7 mouse cellular contexts compared by ENCODE assay signal in the genomic region with DNA sequence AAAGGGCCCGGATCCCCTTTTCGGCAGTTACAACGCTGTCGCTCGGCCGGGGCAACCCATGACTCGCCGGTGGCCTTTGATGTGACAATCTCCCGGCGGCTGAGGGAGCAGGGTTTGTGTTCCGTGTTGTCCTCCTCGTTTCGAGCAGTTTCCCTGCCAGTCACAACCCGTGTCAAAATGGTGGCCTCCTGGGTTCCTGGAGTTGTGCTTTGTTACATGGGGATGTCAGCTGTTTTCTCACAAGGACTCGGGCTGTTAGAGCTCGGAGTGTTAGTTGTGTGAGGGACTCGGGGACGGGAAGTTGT. TPM values are rescaled to one million over a fixed set of nuclear protein-coding genes. Genes with fewer than 3 reads are reported as not detected.
DNase-seq lines count a peak whose midpoint lies in the region; ATAC-seq lines count a peak whose summit lies in the region.

No protein-coding gene starts in this region.

- DNase-seq in lung, postnatal 14 days = no peak
- DNase-seq in yolk sac, embryonic 10.5 days (ENCODE audit: low spot score) = no peak
- DNase-seq in urinary bladder, adult 18-20 months (ENCODE audit: low spot score in 2 of 2) = no peak

- 1% methylated on average over 18 of the region's 18 CpGs for WGBS in lung, embryonic 15.5 days
- WGBS in embryonic facial prominence, embryonic 15.5 days = 2% methylated on average over 18 of the region's 18 CpGs
- WGBS in limb, embryonic 13.5 days = 1% methylated on average over 18 of the region's 18 CpGs
- 1% methylated on average over 18 of the region's 18 CpGs for WGBS in stomach, embryonic 14.5 days

- no peak for ATAC-seq in lung, embryonic 15.5 days (ENCODE audit: borderline replicate concordance, extremely low read depth, low FRiP score, low TSS enrichment)
- no peak for ATAC-seq in embryonic facial prominence, embryonic 15.5 days (ENCODE audit: insufficient number of reproducible peaks, low FRiP score, low TSS enrichment, low read depth)
- ATAC-seq in limb, embryonic 13.5 days (ENCODE audit: low FRiP score, low read depth) = no peak
- no peak for ATAC-seq in stomach, embryonic 14.5 days (ENCODE audit: insufficient number of reproducible peaks, insufficient read depth, low FRiP score, low read depth)

- peaks cover 26% of the 10 kb centered on the region for H3K4me1 ChIP-seq in lung, embryonic 15.5 days
- peaks cover 25% of the 10 kb centered on the region for H3K4me1 ChIP-seq in embryonic facial prominence, embryonic 15.5 days
- peaks cover 37% of the 10 kb centered on the region for H3K4me1 ChIP-seq in limb, embryonic 13.5 days
- H3K4me1 ChIP-seq in stomach, embryonic 14.5 days (ENCODE audit: control insufficient read depth, insufficient read depth, low read length) = peaks cover 23% of the 10 kb centered on the region; the same call in 1 of the 2 replicates

- peaks cover 47% of the 10 kb centered on the region for H3K36me3 ChIP-seq in lung, embryonic 15.5 days
- peaks cover 47% of the 10 kb centered on the region for H3K36me3 ChIP-seq in embryonic facial prominence, embryonic 15.5 days
- H3K36me3 ChIP-seq in limb, embryonic 13.5 days = peaks cover 48% of the 10 kb centered on the region
- peaks cover 49% of the 10 kb centered on the region for H3K36me3 ChIP-seq in stomach, embryonic 14.5 days (ENCODE audit: control insufficient read depth, insufficient read depth, low read length)

- peak overlapping the region; percentile 96 for H3K27ac ChIP-seq in lung, embryonic 15.5 days
- peak overlapping the region; percentile 96 for H3K27ac ChIP-seq in embryonic facial prominence, embryonic 15.5 days (replicated peaks)
- peak overlapping the region; percentile 95; the same call in 1 of the 2 replicates for H3K27ac ChIP-seq in limb, embryonic 13.5 days
- H3K27ac ChIP-seq in stomach, embryonic 14.5 days (ENCODE audit: low read length) = peak overlapping the region; percentile 98; the same call in 1 of the 2 replicates

- H3K4me3 ChIP-seq in lung, embryonic 15.5 days = peak overlapping the region; percentile 80
- H3K4me3 ChIP-seq in embryonic facial prominence, embryonic 15.5 days (replicated peaks) = peak overlapping the region; percentile 94
- H3K4me3 ChIP-seq in limb, embryonic 13.5 days = peak overlapping the region; percentile 97
- peak overlapping the region; percentile 64 for H3K4me3 ChIP-seq in stomach, embryonic 14.5 days (ENCODE audit: low read depth, low read length)

- H3K9ac ChIP-seq in lung, embryonic 15.5 days = peak overlapping the region; percentile 92
- peak overlapping the region; percentile 97 for H3K9ac ChIP-seq in embryonic facial prominence, embryonic 15.5 days
- H3K9ac ChIP-seq in limb, embryonic 13.5 days = peak overlapping the region; percentile 97
- peak overlapping the region; percentile 96 for H3K9ac ChIP-seq in stomach, embryonic 14.5 days (replicated peaks; ENCODE audit: low read depth, low read length)

- peak overlapping the region; percentile 81 for H3K4me2 ChIP-seq in lung, embryonic 15.5 days
- H3K4me2 ChIP-seq in embryonic facial prominence, embryonic 15.5 days (replicated peaks) = peak overlapping the region; percentile 74
- peak overlapping the region; percentile 87 for H3K4me2 ChIP-seq in limb, embryonic 13.5 days (replicated peaks)
- H3K4me2 ChIP-seq in stomach, embryonic 14.5 days (replicated peaks; ENCODE audit: low read depth, low read length) = peak overlapping the region; percentile 79

- H3K27me3 ChIP-seq in lung, embryonic 15.5 days = no peaks in the 10 kb centered on the region
- H3K27me3 ChIP-seq in embryonic facial prominence, embryonic 15.5 days = no peaks in the 10 kb centered on the region
- no peaks in the 10 kb centered on the region for H3K27me3 ChIP-seq in limb, embryonic 13.5 days
- no peaks in the 10 kb centered on the region for H3K27me3 ChIP-seq in stomach, embryonic 14.5 days (ENCODE audit: control insufficient read depth, insufficient read depth, low read length)

- H3K9me3 ChIP-seq in lung, embryonic 15.5 days = no peaks in the 10 kb centered on the region
- no peaks in the 10 kb centered on the region for H3K9me3 ChIP-seq in embryonic facial prominence, embryonic 15.5 days (replicated peaks)
- H3K9me3 ChIP-seq in limb, embryonic 13.5 days = no peaks in the 10 kb centered on the region
- no peaks in the 10 kb centered on the region for H3K9me3 ChIP-seq in stomach, embryonic 14.5 days (ENCODE audit: control insufficient read depth, low read depth, low read length)

RNA-seq across cellular contexts. Expression of gene Eif5, which starts 1.2 kb away (rescaled TPM):
- polyA plus RNA-seq in lung, embryonic 15.5 days (2015; fragmentation: Nextera tagmentation; extraction: Ambion mirVana) = 471 and 493 TPM in 2 replicates
- polyA plus RNA-seq in embryonic facial prominence, embryonic 15.5 days (2015; fragmentation: Nextera tagmentation; extraction: Ambion mirVana) = 488 and 504 TPM in 2 replicates
- 597 and 611 TPM in 2 replicates for polyA plus RNA-seq in limb, embryonic 13.5 days (2015; fragmentation: Nextera tagmentation; extraction: Ambion mirVana)
- polyA plus RNA-seq in stomach, embryonic 14.5 days (2014; fragmentation: Nextera tagmentation; extraction: Ambion mirVana) = 448 and 475 TPM in 2 replicates

RNA-seq across cellular contexts. Expression of gene Mark3, which starts 35.3 kb away (rescaled TPM):
- 34.0 and 34.8 TPM in 2 replicates for polyA plus RNA-seq in lung, embryonic 15.5 days (2015; fragmentation: Nextera tagmentation; extraction: Ambion mirVana)
- polyA plus RNA-seq in embryonic facial prominence, embryonic 15.5 days (2015; fragmentation: Nextera tagmentation; extraction: Ambion mirVana) = 37.7 and 40.1 TPM in 2 replicates
- 40.3 and 43.8 TPM in 2 replicates for polyA plus RNA-seq in limb, embryonic 13.5 days (2015; fragmentation: Nextera tagmentation; extraction: Ambion mirVana)
- 58.5 and 58.9 TPM in 2 replicates for polyA plus RNA-seq in stomach, embryonic 14.5 days (2014; fragmentation: Nextera tagmentation; extraction: Ambion mirVana)

RNA-seq across cellular contexts. Expression of gene Gm266, which starts 53.4 kb away (rescaled TPM):
- 7.0 and 7.1 TPM in 2 replicates for polyA plus RNA-seq in lung, embryonic 15.5 days (2015; fragmentation: Nextera tagmentation; extraction: Ambion mirVana)
- 20.8 and 24.6 TPM in 2 replicates for polyA plus RNA-seq in embryonic facial prominence, embryonic 15.5 days (2015; fragmentation: Nextera tagmentation; extraction: Ambion mirVana)
- polyA plus RNA-seq in limb, embryonic 13.5 days (2015; fragmentation: Nextera tagmentation; extraction: Ambion mirVana) = 9.0 and 9.1 TPM in 2 replicates
- 38.4 and 42.6 TPM in 2 replicates for polyA plus RNA-seq in stomach, embryonic 14.5 days (2014; fragmentation: Nextera tagmentation; extraction: Ambion mirVana)
